Comparison of ENCODE assay signal across 8 mouse cellular contexts in genomic region chr7:19325262-19326199, GRCm38 (mm10). TPM values are rescaled to one million over a fixed set of nuclear protein-coding genes. Genes with fewer than 3 reads are reported as not detected.
DNase-seq lines count a peak whose midpoint lies in the region; ATAC-seq and TF ChIP-seq lines count a peak whose summit lies in the region.

No protein-coding gene starts in this region.

- no peak for DNase-seq in hindbrain, embryonic 10.5 days (ENCODE audit: low spot score)
- DNase-seq in A20 (ENCODE audit: low read depth, low spot score) = peak; percentile 87
- DNase-seq in liver, embryonic 14.5 days (ENCODE audit: low read depth in 3 of 3, low spot score in 3 of 3) = peak in 1 of 3 experiments; percentile 69
- DNase-seq in cerebellum, adult 11-12 months = no peak
- no peak for DNase-seq in urinary bladder, postnatal 4 days (ENCODE audit: low spot score in 2 of 2)
- no peak for DNase-seq in ovary, postnatal 14 days (ENCODE audit: low spot score)

- no peak for TF ChIP-seq EP300 in liver, embryonic 14.5 days (IDR thresholded peaks at IDR 0.05; ENCODE audit: low read depth)

- no peak overlapping the region for H3K9ac ChIP-seq in hindbrain, embryonic 13.5 days
- no peak overlapping the region for H3K9ac ChIP-seq in liver, embryonic 14.5 days (replicated peaks)

- TF ChIP-seq CTCF in liver, embryonic 14.5 days (IDR thresholded peaks at IDR 0.05; ENCODE audit: low read depth) = no peak

- H3K4me2 ChIP-seq in hindbrain, embryonic 13.5 days = no peak overlapping the region; the same call in 1 of the 2 replicates
- H3K4me2 ChIP-seq in liver, embryonic 14.5 days (ENCODE audit: low read depth) = peak overlapping the region; percentile 75

- no peaks in the 10 kb centered on the region for H3K9me3 ChIP-seq in hindbrain, embryonic 10.5 days
- no peaks in the 10 kb centered on the region for H3K9me3 ChIP-seq in hindbrain, embryonic 13.5 days
- no peaks in the 10 kb centered on the region for H3K9me3 ChIP-seq in liver, embryonic 14.5 days (ENCODE audit: control insufficient read depth, low read length)

- 73% methylated on average over 21 of the region's 21 CpGs for WGBS in hindbrain, embryonic 10.5 days
- WGBS in hindbrain, embryonic 13.5 days = 75% methylated on average over 21 of the region's 21 CpGs
- 46% methylated on average over 21 of the region's 21 CpGs for WGBS in liver, embryonic 14.5 days (ENCODE audit: insufficient replicate concordance)

- H3K27ac ChIP-seq in hindbrain, embryonic 10.5 days = peak overlapping the region; percentile 81; the same call in 1 of the 2 replicates
- H3K27ac ChIP-seq in hindbrain, embryonic 13.5 days = no peak overlapping the region
- peak overlapping the region; percentile 26 for H3K27ac ChIP-seq in brown adipose tissue, adult 24 weeks (replicated peaks; ENCODE audit: low read depth, low read length)
- no peak overlapping the region for H3K27ac ChIP-seq in liver, embryonic 14.5 days

- ATAC-seq in hindbrain, embryonic 13.5 days (ENCODE audit: low FRiP score) = no peak
- no peak for ATAC-seq in liver, embryonic 14.5 days (ENCODE audit: insufficient read depth)

- peak overlapping the region; percentile 52; the same call in 1 of the 2 replicates for H3K4me3 ChIP-seq in hindbrain, embryonic 10.5 days
- no peak overlapping the region for H3K4me3 ChIP-seq in hindbrain, embryonic 13.5 days
- no peak overlapping the region for H3K4me3 ChIP-seq in brown adipose tissue, adult 24 weeks (ENCODE audit: insufficient read depth, low read depth, low read length)
- no peak overlapping the region for H3K4me3 ChIP-seq in liver, embryonic 14.5 days (ENCODE audit: insufficient read depth in 1 of 2, low read depth in 2 of 2, low read length in 2 of 2)

- peaks cover 31% of the 10 kb centered on the region for H3K4me1 ChIP-seq in hindbrain, embryonic 10.5 days (replicated peaks)
- peaks cover 22% of the 10 kb centered on the region for H3K4me1 ChIP-seq in hindbrain, embryonic 13.5 days (replicated peaks)
- H3K4me1 ChIP-seq in brown adipose tissue, adult 24 weeks (ENCODE audit: control insufficient read depth, insufficient read depth, insufficient read length, low read length) = 0 out of 2 replicates have a peak, but pooled peaks cover 1% of the 10 kb centered on the region
- H3K4me1 ChIP-seq in liver, embryonic 14.5 days (replicated peaks; ENCODE audit: control insufficient read depth in 2 of 2, insufficient read depth in 2 of 2, low read length in 1 of 2) = peaks cover 13 to 17% of the 10 kb centered on the region in 2 experiments

- H3K27me3 ChIP-seq in hindbrain, embryonic 10.5 days (ENCODE audit: insufficient read depth, poor library complexity, severe bottlenecking) = peaks cover 11% of the 10 kb centered on the region
- 0 out of 2 replicates have a peak, but pooled peaks cover 15% of the 10 kb centered on the region for H3K27me3 ChIP-seq in hindbrain, embryonic 13.5 days
- H3K27me3 ChIP-seq in liver, embryonic 14.5 days (ENCODE audit: control insufficient read depth, insufficient read depth, low read length) = peaks cover 10% of the 10 kb centered on the region

- H3K36me3 ChIP-seq in hindbrain, embryonic 10.5 days = no peaks in the 10 kb centered on the region
- no peaks in the 10 kb centered on the region for H3K36me3 ChIP-seq in hindbrain, embryonic 13.5 days
- H3K36me3 ChIP-seq in liver, embryonic 14.5 days (replicated peaks; ENCODE audit: control insufficient read depth, insufficient read depth, low read depth) = no peaks in the 10 kb centered on the region

RNA-seq across cellular contexts. Expression of gene Fosb, which starts 15.7 kb away (rescaled TPM):
- polyA plus RNA-seq in hindbrain, embryonic 10.5 days (2016; fragmentation: Nextera tagmentation; extraction: Ambion mirVana) = not detected in 2 replicates
- polyA plus RNA-seq in hindbrain, embryonic 13.5 days (2015; fragmentation: Nextera tagmentation; extraction: Ambion mirVana) = 0.06 and 0.08 TPM in 2 replicates
- polyA plus RNA-seq in brown adipose tissue, adult 24 weeks (2012; ENCODE audit: insufficient read depth, insufficient read length, missing spikeins) = 2.7 and 48.0 TPM in 2 replicates
- 0.03 and 0.04 TPM in 2 replicates for polyA plus RNA-seq in liver, embryonic 14.5 days (2012; rRNA removed)
- not detected in 2 replicates for polyA plus RNA-seq in liver, embryonic 14.5 days (2014; fragmentation: Nextera tagmentation; extraction: Ambion mirVana)

RNA-seq across cellular contexts. Expression of gene Ercc1, which starts 19.0 kb away (rescaled TPM):
- 106 and 128 TPM in 2 replicates for polyA plus RNA-seq in hindbrain, embryonic 10.5 days (2016; fragmentation: Nextera tagmentation; extraction: Ambion mirVana)
- 84.9 and 96.6 TPM in 2 replicates for polyA plus RNA-seq in hindbrain, embryonic 13.5 days (2015; fragmentation: Nextera tagmentation; extraction: Ambion mirVana)
- 32.6 and 38.4 TPM in 2 replicates for polyA plus RNA-seq in brown adipose tissue, adult 24 weeks (2012; ENCODE audit: insufficient read depth, insufficient read length, missing spikeins)
- polyA plus RNA-seq in liver, embryonic 14.5 days (2012; rRNA removed) = 8.5 and 9.8 TPM in 2 replicates
- polyA plus RNA-seq in liver, embryonic 14.5 days (2014; fragmentation: Nextera tagmentation; extraction: Ambion mirVana) = 15.7 and 19.2 TPM in 2 replicates

RNA-seq across cellular contexts. Expression of gene Cd3eap, which starts 33.8 kb away (rescaled TPM):
- polyA plus RNA-seq in hindbrain, embryonic 10.5 days (2016; fragmentation: Nextera tagmentation; extraction: Ambion mirVana) = 18.7 and 24.4 TPM in 2 replicates
- polyA plus RNA-seq in hindbrain, embryonic 13.5 days (2015; fragmentation: Nextera tagmentation; extraction: Ambion mirVana) = 20.9 and 22.1 TPM in 2 replicates
- polyA plus RNA-seq in brown adipose tissue, adult 24 weeks (2012; ENCODE audit: insufficient read depth, insufficient read length, missing spikeins) = 3.3 and 5.5 TPM in 2 replicates
- polyA plus RNA-seq in liver, embryonic 14.5 days (2012; rRNA removed) = 4.5 and 6.7 TPM in 2 replicates
- polyA plus RNA-seq in liver, embryonic 14.5 days (2014; fragmentation: Nextera tagmentation; extraction: Ambion mirVana) = 7.2 and 7.8 TPM in 2 replicates

RNA-seq across cellular contexts. Expression of gene Ppp1r13l, which starts 34.0 kb away (rescaled TPM):
- 4.7 and 5.6 TPM in 2 replicates for polyA plus RNA-seq in hindbrain, embryonic 10.5 days (2016; fragmentation: Nextera tagmentation; extraction: Ambion mirVana)
- polyA plus RNA-seq in hindbrain, embryonic 13.5 days (2015; fragmentation: Nextera tagmentation; extraction: Ambion mirVana) = 1.4 and 2.2 TPM in 2 replicates
- polyA plus RNA-seq in brown adipose tissue, adult 24 weeks (2012; ENCODE audit: insufficient read depth, insufficient read length, missing spikeins) = 1.7 and 4.1 TPM in 2 replicates
- 2.3 TPM in 2 replicates for polyA plus RNA-seq in liver, embryonic 14.5 days (2012; rRNA removed)
- polyA plus RNA-seq in liver, embryonic 14.5 days (2014; fragmentation: Nextera tagmentation; extraction: Ambion mirVana) = 0.65 and 1.0 TPM in 2 replicates

RNA-seq across cellular contexts. Expression of gene Rtn2, which starts 43.1 kb away (rescaled TPM):
- 37.3 and 67.8 TPM in 2 replicates for polyA plus RNA-seq in hindbrain, embryonic 10.5 days (2016; fragmentation: Nextera tagmentation; extraction: Ambion mirVana)
- 101 and 104 TPM in 2 replicates for polyA plus RNA-seq in hindbrain, embryonic 13.5 days (2015; fragmentation: Nextera tagmentation; extraction: Ambion mirVana)
- polyA plus RNA-seq in brown adipose tissue, adult 24 weeks (2012; ENCODE audit: insufficient read depth, insufficient read length, missing spikeins) = 14.9 and 16.6 TPM in 2 replicates
- polyA plus RNA-seq in liver, embryonic 14.5 days (2012; rRNA removed) = 2.9 and 4.1 TPM in 2 replicates
- polyA plus RNA-seq in liver, embryonic 14.5 days (2014; fragmentation: Nextera tagmentation; extraction: Ambion mirVana) = 2.6 and 3.0 TPM in 2 replicates

Comparison
In these comparisons a context has a peak if more than half of its experiments do, and no peak if none do; other contexts are left out.
1. H3K27ac ChIP-seq: peak in hindbrain, embryonic 10.5 days (single experiment) and brown adipose tissue, adult 24 weeks (single experiment); none in hindbrain, embryonic 13.5 days (single experiment) and liver, embryonic 14.5 days (single experiment).